Mouse (Mus musculus) ovary, adult 10 weeks (tissue): ENCODE measurements around the gene Gm16429. TPM values are rescaled to one million over a fixed set of nuclear protein-coding genes. Genes with fewer than 3 reads are reported as not detected.

Source experiments
- polyA plus RNA-seq: library from polyadenylated mRNA; stranded (reverse); fragments of 350-450 nt; fragmentation: Illumina TruSeq; extraction: RNeasy Lipid Tissue Mini Kit (QIAGEN cat#74804); gene quantifications from one replicate; pipeline ENCODE4 v1.2.3, GENCODE M21; 2014

The Gm16429 gene
- polyA plus RNA-seq: not detected

DNA sequence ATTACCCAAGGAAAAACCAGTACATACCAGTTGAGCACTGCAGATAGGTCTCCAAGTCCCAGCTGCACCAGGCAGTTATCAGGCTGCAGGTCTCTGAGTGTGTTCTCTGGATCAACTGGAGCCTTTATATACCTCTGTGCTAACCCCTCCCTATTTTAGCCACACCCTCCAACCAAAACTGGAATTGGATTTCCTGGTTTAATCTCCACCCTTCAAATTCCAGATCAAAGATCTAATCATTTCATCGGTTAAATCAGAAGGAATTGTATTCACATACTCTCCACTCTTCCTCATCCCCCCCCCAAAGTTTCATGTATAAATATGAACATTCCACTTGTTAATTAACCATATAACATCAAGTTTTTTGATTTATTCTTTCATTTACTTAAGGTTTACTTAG, at the start of gene Gm16429:
Gene Gm16429 (minus strand): TSS at position 101 of the 400 bp plus-strand sequence.

Other genes with a start within 250 kb of the Gm16429 start
- gene Gm7792, start 85.3 kb downstream of the Gm16429 start, polyA plus RNA-seq: 0.23 TPM
- gene BC061212, start 141.5 kb upstream of the Gm16429 start, polyA plus RNA-seq: not detected
- gene Gm6351, start 147.3 kb upstream of the Gm16429 start, polyA plus RNA-seq: not detected